Mouse (Mus musculus): ENCODE results near the gene Myadml2. TPM values are rescaled to one million over a fixed set of nuclear protein-coding genes. Genes with fewer than 3 reads are reported as not detected.

Gene Myadml2
- polyA plus RNA-seq, 1 experiment from 2014 or later = 0.57 TPM

DNA sequence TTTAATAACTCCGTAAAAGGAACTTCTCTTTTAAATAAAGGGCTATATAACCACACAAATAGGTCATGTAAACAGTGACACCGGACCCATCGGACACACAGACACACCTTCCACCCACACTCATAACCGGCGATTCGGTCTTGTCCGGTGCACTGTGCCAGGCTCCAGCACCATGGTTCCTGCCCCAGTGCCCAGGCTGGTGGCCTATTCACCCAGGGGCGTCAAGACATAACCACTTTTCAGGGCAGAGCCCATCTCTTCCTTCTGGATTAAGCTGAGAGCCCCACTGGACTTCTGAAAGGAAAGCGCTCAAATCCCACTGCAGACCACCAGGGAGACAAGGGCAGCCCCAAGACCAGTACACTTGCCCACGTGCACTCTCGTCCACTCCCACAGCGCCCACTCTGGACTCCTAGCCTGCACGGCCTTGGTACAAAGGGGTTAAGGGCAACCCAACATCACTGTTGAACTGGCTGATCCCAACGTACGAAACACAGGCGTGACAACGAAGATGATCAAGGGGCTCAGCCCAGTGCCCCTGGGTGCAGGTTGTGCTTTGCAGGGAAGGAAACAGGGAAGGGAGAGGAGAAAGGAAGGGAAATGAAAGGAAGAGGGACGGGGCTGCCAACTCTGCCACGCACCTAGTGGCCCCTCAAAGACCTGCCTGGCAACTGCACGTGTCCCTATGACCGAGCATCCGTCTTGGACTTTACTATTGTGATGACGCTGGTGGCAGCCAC, 19.2 kb downstream of the Myadml2 start:
- no peak overlapping the region for H3K9ac ChIP-seq (ENCODE audit: low read length)
- no peak overlapping the region for H3K27ac ChIP-seq (ENCODE audit: low read depth, low read length)
- peaks cover 7% of the 10 kb centered on the region; the same call in 1 of the 2 replicates for H3K36me3 ChIP-seq (ENCODE audit: control insufficient read depth, insufficient read depth, low read length)
- peaks cover 32% of the 10 kb centered on the region for H3K4me1 ChIP-seq (ENCODE audit: control insufficient read depth, insufficient read depth, low read length)
- no peak for ATAC-seq (ENCODE audit: low FRiP score)
- no peak overlapping the region for H3K4me2 ChIP-seq
- no peak overlapping the region for H3K4me3 ChIP-seq (ENCODE audit: low read depth, low read length)
- H3K27me3 ChIP-seq (ENCODE audit: control insufficient read depth, insufficient read depth, low read length) = no peaks in the 10 kb centered on the region
- DNase-seq (ENCODE audit: low spot score, missing footprints) = no peak
- WGBS = 96% methylated on average over 23 of the region's 23 CpGs
- no peaks in the 10 kb centered on the region for H3K9me3 ChIP-seq (ENCODE audit: control insufficient read depth, low read length)

GRCm38 (mm10) chr11:120627468-120628300, 20.3 kb downstream of the Myadml2 start:
- peaks cover 7% of the 10 kb centered on the region; the same call in 1 of the 2 replicates for H3K36me3 ChIP-seq (ENCODE audit: control insufficient read depth, insufficient read depth, low read length)
- H3K9me3 ChIP-seq (ENCODE audit: control insufficient read depth, low read length) = no peaks in the 10 kb centered on the region
- ATAC-seq (ENCODE audit: low FRiP score) = no peak
- 86% methylated on average over 22 of the region's 22 CpGs for WGBS
- H3K9ac ChIP-seq (ENCODE audit: low read length) = no peak overlapping the region
- H3K4me3 ChIP-seq (ENCODE audit: low read depth, low read length) = no peak overlapping the region
- no peaks in the 10 kb centered on the region for H3K27me3 ChIP-seq (ENCODE audit: control insufficient read depth, insufficient read depth, low read length)
- H3K27ac ChIP-seq (ENCODE audit: low read depth, low read length) = no peak overlapping the region
- DNase-seq (ENCODE audit: low spot score, missing footprints) = no peak
- H3K4me1 ChIP-seq (ENCODE audit: control insufficient read depth, insufficient read depth, low read length) = peaks cover 32% of the 10 kb centered on the region
- no peak overlapping the region for H3K4me2 ChIP-seq

GRCm38 (mm10) chr11:120626785-120627467, 21.0 kb downstream of the Myadml2 start:
- no peak for ATAC-seq (ENCODE audit: low FRiP score)
- H3K36me3 ChIP-seq (ENCODE audit: control insufficient read depth, insufficient read depth, low read length) = peaks cover 7% of the 10 kb centered on the region; the same call in 1 of the 2 replicates

DNA sequence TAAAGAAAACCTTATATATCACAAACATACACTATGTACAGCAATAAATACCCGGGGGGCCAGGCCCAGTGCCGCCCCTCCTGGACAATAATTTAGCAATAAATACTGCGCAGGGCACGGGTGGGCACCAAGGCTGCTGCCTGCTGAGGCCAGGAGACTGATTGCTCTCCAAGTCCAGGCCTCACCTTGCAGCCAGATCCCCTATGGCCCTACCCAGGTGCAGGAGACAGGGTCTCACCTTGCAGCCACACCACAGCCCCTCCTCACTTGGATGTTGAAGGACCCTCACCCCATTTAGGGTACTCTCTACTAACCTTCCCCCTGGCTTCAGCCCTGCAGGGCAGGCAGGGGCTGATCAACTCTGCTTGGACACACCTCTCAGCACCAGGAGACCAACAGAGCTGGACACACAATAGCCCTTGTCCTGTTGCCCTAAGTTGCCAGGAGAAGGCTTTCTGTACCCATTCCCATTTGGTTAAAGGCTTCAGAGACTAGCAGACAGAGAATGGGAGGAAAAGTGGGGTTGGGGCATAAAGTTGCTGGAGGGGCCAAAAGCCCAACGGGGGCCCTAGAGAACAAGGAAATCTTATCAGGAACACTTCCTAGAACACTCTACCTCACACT, 22.7 kb downstream of the Myadml2 start, which contains the start of gene Sirt7:
TSS of gene Sirt7 (minus strand) at position 89 of the 624 bp plus-strand sequence.
- Histone ChIP-seq H3K4me3 (ENCODE audit: low read depth, low read length) (peak within 1 kb of the TSS; percentile 99), H3K9ac (ENCODE audit: low read length) (peak within 1 kb of the TSS; percentile 80), H3K36me3 (ENCODE audit: control insufficient read depth, insufficient read depth, low read length) (peaks cover 14% of the 10 kb centered on the region), H3K4me1 (ENCODE audit: control insufficient read depth, insufficient read depth, low read length) (peaks cover 12% of the 10 kb centered on the region), H3K4me2 (peak within 1 kb of the TSS; percentile 97), H3K9me3 (ENCODE audit: control insufficient read depth, low read length) (no peaks in the 10 kb centered on the region), H3K27ac (ENCODE audit: low read depth, low read length) (peak within 1 kb of the TSS; percentile 57), H3K27me3 (ENCODE audit: control insufficient read depth, insufficient read depth, low read length) (no peaks in the 10 kb centered on the region)
- ATAC-seq (ENCODE audit: low FRiP score) = peak; percentile 67
- no peak for DNase-seq (ENCODE audit: low spot score, missing footprints)
- WGBS = 21% methylated on average over 5 of the region's 5 CpGs

More at GRCm38 (mm10) chr11:120626785-120627467, 21.0 kb downstream of the Myadml2 start:
- peak; percentile 70 for DNase-seq (ENCODE audit: low spot score, missing footprints)
- no peak overlapping the region for H3K27ac ChIP-seq (ENCODE audit: low read depth, low read length)
- no peak overlapping the region for H3K4me3 ChIP-seq (ENCODE audit: low read depth, low read length)
- 90% methylated on average over 11 of the region's 11 CpGs for WGBS
- no peaks in the 10 kb centered on the region for H3K27me3 ChIP-seq (ENCODE audit: control insufficient read depth, insufficient read depth, low read length)
- H3K4me1 ChIP-seq (ENCODE audit: control insufficient read depth, insufficient read depth, low read length) = peaks cover 27% of the 10 kb centered on the region
- no peaks in the 10 kb centered on the region for H3K9me3 ChIP-seq (ENCODE audit: control insufficient read depth, low read length)
- H3K4me2 ChIP-seq = no peak overlapping the region
- H3K9ac ChIP-seq (ENCODE audit: low read length) = no peak overlapping the region

GRCm38 (mm10) chr11:120624680-120625111, 23.3 kb downstream of the Myadml2 start:
- peaks cover 19% of the 10 kb centered on the region for H3K36me3 ChIP-seq (ENCODE audit: control insufficient read depth, insufficient read depth, low read length)
- peaks cover 9% of the 10 kb centered on the region for H3K4me1 ChIP-seq (ENCODE audit: control insufficient read depth, insufficient read depth, low read length)
- H3K9ac ChIP-seq (ENCODE audit: low read length) = peak overlapping the region; percentile 80
- DNase-seq (ENCODE audit: low spot score, missing footprints) = peak; percentile 97
- peak overlapping the region; percentile 57 for H3K27ac ChIP-seq (ENCODE audit: low read depth, low read length)
- H3K9me3 ChIP-seq (ENCODE audit: control insufficient read depth, low read length) = no peaks in the 10 kb centered on the region
- peak overlapping the region; percentile 99 for H3K4me3 ChIP-seq (ENCODE audit: low read depth, low read length)
- H3K4me2 ChIP-seq = peak overlapping the region; percentile 97
- H3K27me3 ChIP-seq (ENCODE audit: control insufficient read depth, insufficient read depth, low read length) = no peaks in the 10 kb centered on the region
- ATAC-seq (ENCODE audit: low FRiP score) = peak; percentile 83
- under 1% methylated on average over 51 of the region's 53 CpGs for WGBS

GRCm38 (mm10) chr11:120623961-120624679, 23.8 kb downstream of the Myadml2 start:
- Histone ChIP-seq H3K4me2 (peak overlapping the region; percentile 97), H3K4me1 (ENCODE audit: control insufficient read depth, insufficient read depth, low read length) (peaks cover 9% of the 10 kb centered on the region), H3K36me3 (ENCODE audit: control insufficient read depth, insufficient read depth, low read length) (peaks cover 19% of the 10 kb centered on the region), H3K27ac (ENCODE audit: low read depth, low read length) (peak overlapping the region; percentile 57), H3K27me3 (ENCODE audit: control insufficient read depth, insufficient read depth, low read length) (no peaks in the 10 kb centered on the region), H3K9ac (ENCODE audit: low read length) (peak overlapping the region; percentile 80), H3K9me3 (ENCODE audit: control insufficient read depth, low read length) (no peaks in the 10 kb centered on the region), H3K4me3 (ENCODE audit: low read depth, low read length) (peak overlapping the region; percentile 99)
- DNase-seq (ENCODE audit: low spot score, missing footprints) (peak; percentile 89), ATAC-seq (ENCODE audit: low FRiP score) (peak; percentile 57)
- WGBS = 13% methylated on average over 30 of the region's 30 CpGs

GRCm38 (mm10) chr11:120622805-120623204, 25.2 kb downstream of the Myadml2 start:
- H3K9ac ChIP-seq (ENCODE audit: low read length) = no peak overlapping the region
- ATAC-seq (ENCODE audit: low FRiP score) (no peak), DNase-seq (ENCODE audit: low spot score, missing footprints) (no peak)
- no peaks in the 10 kb centered on the region for H3K9me3 ChIP-seq (ENCODE audit: control insufficient read depth, low read length)
- H3K4me2 ChIP-seq = no peak overlapping the region
- no peaks in the 10 kb centered on the region for H3K27me3 ChIP-seq (ENCODE audit: control insufficient read depth, insufficient read depth, low read length)
- H3K4me3 ChIP-seq (ENCODE audit: low read depth, low read length) = no peak overlapping the region
- H3K4me1 ChIP-seq (ENCODE audit: control insufficient read depth, insufficient read depth, low read length) = peaks cover 11% of the 10 kb centered on the region
- peaks cover 23% of the 10 kb centered on the region for H3K36me3 ChIP-seq (ENCODE audit: control insufficient read depth, insufficient read depth, low read length)
- no peak overlapping the region for H3K27ac ChIP-seq (ENCODE audit: low read depth, low read length)
- 95% methylated on average over 6 of the region's 6 CpGs for WGBS

DNA sequence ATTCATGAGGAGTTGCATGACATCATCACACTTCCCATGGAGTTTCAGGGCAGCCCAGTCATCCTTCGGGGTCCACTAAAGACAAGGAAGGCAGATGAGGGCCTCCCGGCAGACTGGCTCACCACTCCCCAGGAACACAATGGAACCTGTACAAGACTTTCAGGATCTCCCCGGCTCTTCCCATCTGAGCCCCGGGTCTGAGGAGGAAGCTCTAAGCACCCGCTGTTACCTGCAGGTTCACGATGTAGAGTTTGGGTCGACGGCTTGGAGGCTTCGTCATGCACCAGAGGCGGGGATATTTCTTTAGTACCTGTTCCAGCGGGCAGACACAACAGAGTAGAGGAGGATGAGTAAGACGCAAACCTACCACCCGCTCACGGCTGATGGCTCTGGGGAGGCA, 27.8 kb downstream of the Myadml2 start:
- H3K36me3 ChIP-seq (ENCODE audit: control insufficient read depth, insufficient read depth, low read length) = peaks cover 20% of the 10 kb centered on the region
- DNase-seq (ENCODE audit: low spot score, missing footprints) (peak; percentile 28), ATAC-seq (ENCODE audit: low FRiP score) (no peak)
- no peak overlapping the region for H3K27ac ChIP-seq (ENCODE audit: low read depth, low read length)
- no peaks in the 10 kb centered on the region for H3K9me3 ChIP-seq (ENCODE audit: control insufficient read depth, low read length)
- no peak overlapping the region for H3K9ac ChIP-seq (ENCODE audit: low read length)
- no peak overlapping the region for H3K4me2 ChIP-seq
- H3K4me1 ChIP-seq (ENCODE audit: control insufficient read depth, insufficient read depth, low read length) = peaks cover 16% of the 10 kb centered on the region
- H3K4me3 ChIP-seq (ENCODE audit: low read depth, low read length) = no peak overlapping the region
- WGBS = 95% methylated on average over 14 of the region's 14 CpGs
- no peaks in the 10 kb centered on the region for H3K27me3 ChIP-seq (ENCODE audit: control insufficient read depth, insufficient read depth, low read length)
